Mouse (Mus musculus) embryonic facial prominence, embryonic 15.5 days (tissue): ENCODE results near the gene Med28. TPM values are rescaled to one million over a fixed set of nuclear protein-coding genes. Genes with fewer than 3 reads are reported as not detected.

Source experiments
- ATAC-seq: fragments of 200-750 bp; cut with Nextera tagmentation; 2 replicates; pipeline ENCODE4 v1.8.0; 2017; ENCODE audit warnings: low read depth, moderate TSS enrichment; ENCODE audit not compliant: insufficient number of reproducible peaks, low FRiP score, low TSS enrichment
- H3K27ac ChIP-seq: fragments of 300-500 bp; sonication (generic); replicated peaks from 2 replicates; pipeline ENCODE4 v1.5.1; 2015; ENCODE audit warnings: mild to moderate bottlenecking, inconsistent platforms
- H3K27me3 ChIP-seq: fragments of 300-500 bp; sonication (generic); 2 replicates; pipeline ENCODE4 v1.6.1; 2015; ENCODE audit warnings: inconsistent platforms
- H3K36me3 ChIP-seq: fragments of 300-500 bp; sonication (generic); 2 replicates; pipeline ENCODE4 v1.6.1; 2015; ENCODE audit warnings: mild to moderate bottlenecking, inconsistent platforms
- H3K4me1 ChIP-seq: fragments of 300-500 bp; sonication (generic); 2 replicates; pipeline ENCODE4 v1.6.1; 2015; ENCODE audit warnings: inconsistent platforms
- H3K4me2 ChIP-seq: fragments of 300-500 bp; sonication (generic); replicated peaks from 2 replicates; pipeline ENCODE4 v1.6.1; 2015; ENCODE audit warnings: mild to moderate bottlenecking, inconsistent platforms
- H3K4me3 ChIP-seq: fragments of 300-500 bp; sonication (generic); replicated peaks from 2 replicates; pipeline ENCODE4 v1.5.1; 2015; ENCODE audit warnings: mild to moderate bottlenecking, inconsistent platforms
- H3K9ac ChIP-seq: fragments of 300-500 bp; sonication (generic); 2 replicates; pipeline ENCODE4 v1.6.1; 2015; ENCODE audit warnings: inconsistent platforms
- H3K9me3 ChIP-seq: fragments of 300-500 bp; sonication (generic); replicated peaks from 2 replicates; pipeline ENCODE4 v1.6.1; 2016; ENCODE audit warnings: inconsistent platforms
- WGBS: fragments of 180-500 bp; shearing (Covaris S2); methylation state at CpG from one replicate; pipeline ENCODE4 v1.1.7; 2015; 5-methylcytosine and 5-hydroxymethylcytosine counted together
- polyA plus RNA-seq: library from polyadenylated mRNA; unstranded; fragments of >200 nt; fragmentation: Nextera tagmentation; extraction: Ambion mirVana; gene quantifications from 2 replicates; pipeline ENCODE4 v1.2.1, GENCODE M21; 2015

The Med28 gene
- polyA plus RNA-seq, 1 experiment from 2014 or later, result 236 TPM

DNA sequence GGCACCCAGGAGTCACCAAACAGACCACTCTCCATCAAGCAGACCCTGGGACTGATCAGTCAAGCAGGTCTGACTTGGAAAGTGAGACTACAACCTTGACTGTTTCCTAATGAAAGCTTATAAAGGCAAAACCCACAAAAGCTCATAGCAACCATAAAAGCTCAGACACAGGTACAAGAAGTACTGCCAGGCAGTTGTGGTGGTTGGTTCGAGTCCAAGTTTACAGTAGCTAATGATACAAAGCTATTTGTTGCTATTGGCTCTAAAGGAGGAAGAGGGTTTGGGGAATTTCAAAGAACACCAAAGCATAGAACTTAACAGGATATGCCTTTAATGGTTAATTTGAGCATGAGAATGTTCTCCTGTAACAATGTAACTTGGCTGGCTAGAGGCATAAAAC lies 36.4 kb upstream of the Med28 start:
- no peak overlapping the region for H3K9ac ChIP-seq
- H3K9me3 ChIP-seq, result no peaks in the 10 kb centered on the region
- H3K4me2 ChIP-seq, result no peak overlapping the region
- no peak for ATAC-seq
- no peaks in the 10 kb centered on the region for H3K4me1 ChIP-seq
- H3K36me3 ChIP-seq, result no peaks in the 10 kb centered on the region
- no peaks in the 10 kb centered on the region for H3K27me3 ChIP-seq
- H3K4me3 ChIP-seq, result no peak overlapping the region
- 88% methylated on average over 1 of the region's 1 CpGs for WGBS
- H3K27ac ChIP-seq, result no peak overlapping the region

DNA sequence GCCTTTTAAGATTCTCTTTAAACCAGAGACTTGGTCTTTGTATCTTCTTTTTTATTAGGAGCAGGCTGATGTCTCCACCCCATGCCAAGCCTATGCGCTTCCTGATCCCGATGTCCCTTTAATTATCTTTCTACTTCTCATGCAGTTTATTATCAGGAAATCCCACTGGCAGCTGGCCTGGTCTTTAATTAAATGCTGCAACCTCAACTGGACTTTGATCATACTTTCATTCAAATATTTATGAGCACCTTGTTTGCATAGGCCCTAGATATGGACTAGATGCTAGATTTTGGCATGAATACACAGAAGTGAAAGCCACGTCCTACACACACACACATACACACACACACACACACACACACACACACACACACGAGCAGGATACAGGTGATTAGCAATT lies 28.3 kb upstream of the Med28 start:
- H3K9me3 ChIP-seq, result no peaks in the 10 kb centered on the region
- H3K27me3 ChIP-seq, result no peaks in the 10 kb centered on the region

DNA sequence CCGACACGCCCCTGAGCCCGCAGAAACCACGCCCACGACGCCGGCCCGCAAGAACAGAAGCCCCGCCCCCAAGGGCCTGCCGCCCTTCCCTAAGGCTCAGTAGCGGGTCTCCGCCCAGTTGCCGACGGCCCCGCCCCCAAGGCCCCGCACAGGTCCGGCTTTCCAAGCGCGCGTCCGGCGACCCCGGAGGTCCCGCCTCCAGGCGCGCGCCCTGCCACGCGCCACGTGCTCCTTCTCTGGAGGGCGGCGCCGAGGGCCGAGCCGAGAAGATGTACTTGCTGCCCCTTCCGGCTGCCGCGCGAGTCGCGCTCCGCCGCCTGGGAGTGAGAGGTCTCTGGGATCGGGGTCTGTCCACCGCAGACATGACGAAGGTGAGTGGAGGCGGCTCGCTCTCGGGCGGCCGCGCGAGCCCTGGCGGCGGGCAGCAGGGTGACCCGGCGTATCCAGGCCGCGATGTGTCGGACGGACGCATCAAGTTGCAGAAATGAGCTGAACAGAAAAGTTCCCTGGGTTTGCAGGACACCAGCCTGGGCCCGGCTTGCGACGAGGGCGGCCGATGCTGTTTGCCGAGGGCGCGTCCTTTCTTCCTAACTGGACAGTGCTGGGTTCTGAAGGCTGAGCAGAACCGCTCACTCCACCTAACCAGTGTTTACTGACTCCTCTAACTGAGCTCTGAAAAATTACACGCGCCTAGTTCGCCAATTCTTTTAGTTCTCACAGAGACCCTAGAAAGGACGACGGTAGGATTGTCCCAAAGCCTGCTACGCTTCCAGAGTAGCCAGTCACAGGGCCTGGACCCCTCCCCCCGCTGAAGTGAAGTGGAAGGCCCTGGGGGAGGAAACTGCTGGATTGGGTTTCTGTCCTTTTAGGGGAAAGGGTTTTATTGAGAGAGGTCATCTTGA lies 26.6 kb upstream of the Med28 start, which contains the start of gene Lap3:
Gene Lap3 (plus strand): TSS at position 184 of the 902 bp plus-strand sequence.
- Histone ChIP-seq H3K9me3 (no peaks in the 10 kb centered on the region), H3K36me3 (peaks cover 28% of the 10 kb centered on the region), H3K4me3 (peak within 1 kb of the TSS; percentile 84), H3K9ac (peak within 1 kb of the TSS; percentile 70), H3K4me2 (peak within 1 kb of the TSS; percentile 62), H3K27ac (peak within 1 kb of the TSS; percentile 78), H3K27me3 (no peaks in the 10 kb centered on the region), H3K4me1 (peaks cover 13% of the 10 kb centered on the region)
- ATAC-seq, result peak; percentile 92
- under 1% methylated on average over 76 of the region's 78 CpGs for WGBS

More for the DNA sequence above, 28.3 kb upstream of the Med28 start:
- ATAC-seq, result no peak
- H3K27ac ChIP-seq, result no peak overlapping the region
- no peak overlapping the region for H3K4me3 ChIP-seq
- no peak overlapping the region for H3K4me2 ChIP-seq
- 69% methylated on average over 4 of the region's 4 CpGs for WGBS
- no peak overlapping the region for H3K9ac ChIP-seq
- H3K4me1 ChIP-seq, result peaks cover 13% of the 10 kb centered on the region
- H3K36me3 ChIP-seq, result peaks cover 12% of the 10 kb centered on the region

DNA sequence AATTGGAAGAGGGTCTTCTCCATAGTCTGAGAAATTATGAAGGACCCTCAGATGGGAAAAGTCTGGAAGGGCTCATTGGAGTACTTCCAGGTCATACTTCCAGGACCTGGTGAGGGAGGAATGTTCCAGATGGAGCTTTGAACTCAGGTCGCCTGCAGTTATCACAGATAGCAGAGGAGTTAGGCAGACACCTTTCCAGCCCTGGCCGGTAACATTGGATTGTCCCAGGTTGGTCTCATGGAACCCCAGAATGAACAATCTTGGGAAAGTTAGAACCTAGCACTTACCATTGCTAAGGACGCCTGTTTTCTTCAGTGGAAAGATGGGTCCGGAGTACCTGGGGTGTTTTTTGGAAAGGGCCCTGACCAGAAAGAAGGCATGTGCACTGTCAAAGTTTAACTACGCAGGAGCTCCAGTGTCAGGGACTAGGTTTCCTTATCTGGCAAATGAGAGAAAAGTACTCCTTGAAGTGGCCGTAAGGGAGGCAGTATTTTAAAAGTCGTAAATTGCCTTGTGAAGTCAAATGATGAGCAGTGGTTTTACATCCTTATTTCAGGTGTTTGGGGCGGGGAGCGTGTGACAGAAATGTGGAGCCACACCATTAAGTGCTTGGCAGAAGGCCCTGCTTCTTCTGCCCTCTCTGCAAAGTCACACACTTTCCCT lies 25.8 kb upstream of the Med28 start:
- Histone ChIP-seq H3K4me1 (peaks cover 13% of the 10 kb centered on the region), H3K36me3 (peaks cover 34% of the 10 kb centered on the region), H3K4me3 (peak overlapping the region; percentile 84), H3K9me3 (no peaks in the 10 kb centered on the region), H3K27ac (no peak overlapping the region), H3K27me3 (no peaks in the 10 kb centered on the region), H3K4me2 (peak overlapping the region; percentile 62), H3K9ac (peak overlapping the region; percentile 70)
- no peak for ATAC-seq
- WGBS, result 63% methylated on average over 9 of the region's 9 CpGs

DNA sequence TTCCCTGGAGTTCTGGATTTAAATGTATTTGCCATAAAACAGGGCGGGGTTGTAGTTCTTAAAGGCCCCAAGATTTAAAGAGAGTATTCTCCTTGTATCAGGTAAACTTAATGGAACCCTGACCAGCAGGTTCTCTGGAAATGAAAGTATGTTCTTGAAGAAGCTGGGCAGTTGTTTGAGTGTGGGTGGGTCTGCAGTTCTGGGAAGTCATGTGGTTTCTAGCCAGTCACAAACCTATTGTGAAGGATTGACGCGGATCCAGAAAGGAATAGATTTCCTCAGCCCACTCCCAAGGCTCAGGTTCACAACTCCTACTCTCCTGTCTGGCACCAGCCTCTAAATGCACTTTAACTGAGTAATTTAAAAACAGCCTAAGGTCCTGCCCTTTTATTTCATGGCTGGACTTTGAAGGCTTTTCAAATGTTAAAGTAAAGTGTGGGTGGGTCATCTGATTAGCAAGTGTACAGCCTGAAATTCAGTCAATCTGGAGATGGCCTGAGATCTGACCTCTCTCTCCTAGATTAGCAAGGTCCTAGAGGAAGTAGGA lies 24.5 kb upstream of the Med28 start:
- Histone ChIP-seq H3K4me3 (no peak overlapping the region), H3K4me1 (peaks cover 13% of the 10 kb centered on the region), H3K9me3 (no peaks in the 10 kb centered on the region), H3K27me3 (no peaks in the 10 kb centered on the region), H3K9ac (no peak overlapping the region), H3K36me3 (peaks cover 39% of the 10 kb centered on the region), H3K4me2 (no peak overlapping the region), H3K27ac (no peak overlapping the region)
- no peak for ATAC-seq
- WGBS, result 84% methylated on average over 3 of the region's 3 CpGs

DNA sequence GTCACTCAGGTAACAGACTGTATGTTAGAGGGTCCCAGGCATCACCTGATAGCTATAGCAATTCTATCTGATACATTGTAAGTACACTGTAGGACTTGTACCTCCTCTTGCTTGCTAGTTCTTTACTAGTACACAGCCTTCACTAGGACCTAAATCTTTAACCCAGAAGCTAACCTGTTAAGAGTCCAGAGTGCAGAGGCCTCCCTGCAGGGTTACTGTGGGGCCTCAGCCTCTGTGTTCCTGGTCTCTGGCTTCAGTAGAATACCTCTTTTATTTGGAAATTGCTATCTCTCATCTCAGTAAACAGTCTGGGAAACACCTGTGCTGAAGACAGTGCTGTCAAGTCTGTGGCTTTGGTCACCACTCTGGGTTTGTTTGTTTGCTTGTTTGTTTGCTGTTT lies 24.0 kb upstream of the Med28 start:
- Histone ChIP-seq H3K36me3 (peaks cover 43% of the 10 kb centered on the region), H3K4me3 (no peak overlapping the region), H3K4me1 (peaks cover 13% of the 10 kb centered on the region), H3K4me2 (no peak overlapping the region), H3K27me3 (no peaks in the 10 kb centered on the region), H3K27ac (no peak overlapping the region), H3K9me3 (no peaks in the 10 kb centered on the region), H3K9ac (no peak overlapping the region)
- ATAC-seq, result no peak

DNA sequence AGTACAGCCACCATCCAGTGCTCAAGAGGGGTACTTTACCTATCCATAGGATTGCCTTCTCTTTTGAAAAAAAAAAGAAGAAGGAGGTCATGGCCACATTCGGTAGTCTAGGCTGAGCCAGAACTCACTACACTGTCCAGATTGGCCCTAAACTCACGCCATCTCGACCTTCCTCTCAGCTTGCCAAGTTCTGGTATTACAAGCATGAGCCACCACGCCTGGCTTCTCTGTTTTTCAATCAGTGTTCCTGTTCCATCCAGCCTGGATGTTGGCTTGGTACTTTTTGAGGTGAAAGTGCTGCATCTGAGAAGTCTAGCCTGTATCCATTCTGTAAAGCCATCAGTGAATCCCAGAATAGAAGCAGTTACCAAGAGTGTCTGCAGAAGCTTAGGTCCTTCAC lies 23.6 kb upstream of the Med28 start:
- Histone ChIP-seq H3K36me3 (peaks cover 46% of the 10 kb centered on the region), H3K9ac (no peak overlapping the region), H3K27ac (no peak overlapping the region), H3K4me1 (peaks cover 13% of the 10 kb centered on the region), H3K9me3 (no peaks in the 10 kb centered on the region), H3K4me2 (no peak overlapping the region), H3K27me3 (no peaks in the 10 kb centered on the region), H3K4me3 (no peak overlapping the region)
- ATAC-seq, result no peak
- 91% methylated on average over 4 of the region's 4 CpGs for WGBS

DNA sequence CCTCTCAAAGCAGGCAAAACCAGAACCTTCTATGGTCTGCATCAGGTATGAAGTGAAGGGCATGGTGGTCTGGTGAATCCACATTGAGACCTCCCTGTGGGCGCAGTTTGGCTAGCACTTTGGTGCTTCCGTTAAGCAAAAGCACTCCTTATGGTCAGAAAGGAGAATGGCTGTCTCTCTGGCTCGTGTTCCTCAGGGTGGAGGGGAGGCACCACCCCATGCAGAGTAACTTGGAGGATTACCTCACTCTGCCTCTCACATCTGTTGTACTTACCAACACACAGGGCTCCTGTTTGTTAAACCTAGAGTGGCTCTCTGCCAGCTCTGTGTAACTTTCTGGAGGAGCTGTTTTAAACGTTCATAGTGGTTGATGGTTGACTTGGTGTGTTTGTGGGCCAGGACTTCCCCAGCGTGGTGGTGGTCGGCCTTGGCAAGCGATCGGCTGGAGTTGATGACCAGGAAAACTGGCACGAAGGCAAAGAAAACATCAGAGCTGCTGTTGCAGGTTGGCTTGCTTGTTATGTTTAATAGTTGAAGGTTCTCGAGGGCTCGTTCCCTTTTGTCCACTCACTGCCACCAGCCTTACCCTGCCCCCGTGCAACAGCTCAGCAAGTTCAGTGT lies 23.0 kb upstream of the Med28 start:
- no peak overlapping the region for H3K4me3 ChIP-seq
- no peaks in the 10 kb centered on the region for H3K27me3 ChIP-seq
- WGBS, result 83% methylated on average over 12 of the region's 12 CpGs
- H3K4me1 ChIP-seq, result peaks cover 13% of the 10 kb centered on the region
- no peak for ATAC-seq
- no peak overlapping the region for H3K27ac ChIP-seq
- H3K4me2 ChIP-seq, result no peak overlapping the region
- no peak overlapping the region for H3K9ac ChIP-seq
- peaks cover 51% of the 10 kb centered on the region for H3K36me3 ChIP-seq
- no peaks in the 10 kb centered on the region for H3K9me3 ChIP-seq

DNA sequence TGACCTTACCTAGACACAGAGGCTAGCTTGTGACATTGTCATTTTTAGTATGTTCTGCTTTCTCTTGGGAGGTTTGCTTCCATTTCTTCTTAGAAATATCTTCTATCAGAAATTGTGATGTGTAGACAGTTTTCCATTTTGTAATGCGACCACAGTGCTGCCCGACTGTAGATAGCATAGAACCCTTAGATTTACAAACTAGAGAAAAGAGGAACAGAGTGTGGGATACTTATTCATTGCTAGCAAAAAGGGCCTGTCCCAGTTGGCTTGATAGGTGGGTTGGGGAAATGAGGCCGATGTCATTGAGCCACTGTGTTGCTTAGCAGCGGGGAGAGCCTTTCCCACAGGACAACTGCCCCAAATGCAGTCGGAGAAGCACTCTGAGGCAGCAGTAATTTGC lies 22.5 kb upstream of the Med28 start:
- Histone ChIP-seq H3K9me3 (no peaks in the 10 kb centered on the region), H3K4me2 (no peak overlapping the region), H3K4me1 (peaks cover 13% of the 10 kb centered on the region), H3K27ac (no peak overlapping the region), H3K27me3 (no peaks in the 10 kb centered on the region), H3K36me3 (peaks cover 54% of the 10 kb centered on the region), H3K4me3 (no peak overlapping the region), H3K9ac (no peak overlapping the region)
- WGBS, result 86% methylated on average over 5 of the region's 5 CpGs
- ATAC-seq, result no peak

DNA sequence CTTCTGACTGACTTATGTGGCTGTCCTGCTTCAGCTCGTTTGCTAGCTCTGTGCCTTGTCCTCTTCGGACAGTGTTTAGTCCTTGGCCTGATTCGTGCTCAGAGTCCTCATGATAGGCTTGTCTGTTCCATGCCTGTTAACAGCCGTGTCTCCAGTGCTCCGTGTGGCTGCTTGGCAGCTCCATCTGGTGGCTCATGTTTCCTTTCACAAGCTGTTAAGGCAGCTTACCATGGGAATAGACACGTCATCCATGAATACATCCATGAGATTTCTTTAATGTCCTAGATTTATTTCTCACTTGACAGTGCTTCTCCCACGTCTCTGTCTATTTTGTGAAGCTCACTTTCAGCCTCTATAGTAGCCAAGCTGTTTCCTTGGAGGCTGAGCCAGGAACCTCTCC lies 10.0 kb upstream of the Med28 start:
- H3K27ac ChIP-seq, result no peak overlapping the region
- WGBS, result 72% methylated on average over 7 of the region's 7 CpGs
- no peak overlapping the region for H3K4me2 ChIP-seq
- ATAC-seq, result no peak
- H3K27me3 ChIP-seq, result no peaks in the 10 kb centered on the region
- peaks cover 63% of the 10 kb centered on the region for H3K36me3 ChIP-seq
- H3K4me1 ChIP-seq, result no peaks in the 10 kb centered on the region
- no peak overlapping the region for H3K4me3 ChIP-seq
- no peak overlapping the region for H3K9ac ChIP-seq
- H3K9me3 ChIP-seq, result no peaks in the 10 kb centered on the region

DNA sequence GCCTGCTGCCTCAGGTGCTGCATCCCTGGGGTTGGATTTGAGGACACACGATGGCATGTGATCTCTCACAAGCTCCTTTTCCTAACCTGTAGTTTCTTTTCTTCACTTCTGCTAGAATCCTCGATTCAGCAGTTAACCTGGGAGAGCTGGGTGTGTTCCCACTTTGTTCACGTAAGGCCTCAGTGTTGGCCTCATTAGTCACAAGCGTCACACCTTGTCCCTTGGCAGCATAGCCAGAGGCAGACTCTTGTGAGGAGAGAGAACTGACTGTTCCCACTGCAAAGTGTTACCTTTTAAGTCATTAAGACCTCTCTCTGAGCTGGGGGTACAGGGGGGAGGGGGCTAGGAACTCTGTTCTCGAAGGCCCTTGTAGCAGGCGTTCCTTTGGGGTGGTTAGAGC lies 7.1 kb upstream of the Med28 start:
- Histone ChIP-seq H3K4me1 (no peaks in the 10 kb centered on the region), H3K36me3 (peaks cover 44% of the 10 kb centered on the region), H3K4me2 (no peak overlapping the region), H3K27me3 (no peaks in the 10 kb centered on the region), H3K9ac (no peak overlapping the region), H3K27ac (no peak overlapping the region), H3K9me3 (no peaks in the 10 kb centered on the region), H3K4me3 (no peak overlapping the region)
- ATAC-seq, result no peak
- WGBS, result 91% methylated on average over 6 of the region's 6 CpGs
